Mouse (Mus musculus) liver, adult 2 months (tissue): ENCODE measurements around the gene Csnk1g2.

Experiments
- CTCF ChIP-seq: fragments of 200-500 bp; IDR thresholded peaks from 2 replicates; pipeline ENCODE4 v1.5.1; 2011; ENCODE audit warnings: low read depth, low read length, control low read depth
- POLR2A ChIP-seq: fragments of 200-500 bp; IDR thresholded peaks from 2 replicates; pipeline ENCODE4 v1.6.1; 2011; ENCODE audit warnings: low read length, control low read depth; ENCODE audit not compliant: insufficient read depth; ENCODE audit errors: extremely low read depth

GRCm38 (mm10) chr10:80625764-80626163 is 3.1 kb downstream of the Csnk1g2 start:
- TF ChIP-seq CTCF (no peak), POLR2A (no peak)
